ENCODE assay signal across 19 mouse cellular contexts in the genomic region with DNA sequence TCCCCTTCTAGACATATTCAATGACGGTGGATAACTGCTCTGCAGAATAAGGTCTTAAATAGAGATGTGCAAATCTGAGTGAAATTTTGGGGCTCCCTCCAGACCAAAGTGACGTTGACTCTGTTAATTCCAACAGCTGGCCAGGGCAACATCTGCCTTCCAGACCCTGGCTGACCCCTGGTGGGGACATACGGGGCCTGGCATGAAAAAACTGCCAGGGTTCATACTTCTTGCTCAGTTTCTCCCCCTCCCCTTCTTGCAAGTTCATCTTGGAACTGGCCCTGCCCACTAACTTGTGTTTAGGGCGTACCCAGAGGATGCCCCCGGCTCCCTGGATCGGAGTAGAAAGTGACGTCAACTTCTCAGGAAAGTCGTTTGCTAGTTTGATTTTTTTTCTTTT.
"Had no signal": no experiment of that assay in that cellular context is flagged by ENCODE, and none has a peak within 500 bp of the region (broad histone marks: within the 10 kb centered on the region; RNA-seq: fewer than 3 reads in every experiment).

No protein-coding gene starts in this region.

- H3K27ac ChIP-seq: kidney, embryonic 15.5 days; limb, embryonic 12.5 days; limb, embryonic 15.5 days; liver, embryonic 12.5 days; liver, embryonic 15.5 days; macrophage; midbrain, embryonic 12.5 days; midbrain, embryonic 15.5 days; neural tube, embryonic 12.5 days; neural tube, embryonic 15.5 days had no signal

- ATAC-seq: inflammation-experienced regulatory T-cells, adult 6 months; liver, embryonic 12.5 days; midbrain, embryonic 15.5 days had no signal

- H3K4me2 ChIP-seq: kidney, embryonic 15.5 days; limb, embryonic 12.5 days; limb, embryonic 15.5 days; liver, embryonic 12.5 days; liver, embryonic 15.5 days; midbrain, embryonic 12.5 days; midbrain, embryonic 15.5 days; neural tube, embryonic 12.5 days; neural tube, embryonic 15.5 days had no signal

- H3K4me3 ChIP-seq: kidney, embryonic 15.5 days; limb, embryonic 12.5 days; limb, embryonic 15.5 days; liver, embryonic 12.5 days; liver, embryonic 15.5 days; midbrain, embryonic 12.5 days; midbrain, embryonic 15.5 days; neural tube, embryonic 12.5 days; neural tube, embryonic 15.5 days had no signal

- DNase-seq: kidney, adult 11 months; kidney, adult 8-10 months; kidney, postnatal 25 days; left cerebral cortex, postnatal 4 days; lung, adult 2 months; right cerebral cortex, adult 18-20 months; right cerebral cortex, postnatal 14 days; thymus, postnatal 25 days had no signal

- H3K9ac ChIP-seq: kidney, embryonic 15.5 days; limb, embryonic 12.5 days; limb, embryonic 15.5 days; liver, embryonic 12.5 days; liver, embryonic 15.5 days; midbrain, embryonic 12.5 days; midbrain, embryonic 15.5 days; neural tube, embryonic 12.5 days; neural tube, embryonic 15.5 days had no signal

- H3K36me3 ChIP-seq: kidney, embryonic 15.5 days; limb, embryonic 15.5 days; liver, embryonic 15.5 days; midbrain, embryonic 12.5 days; midbrain, embryonic 15.5 days; neural tube, embryonic 12.5 days; neural tube, embryonic 15.5 days had no signal

- H3K27me3 ChIP-seq: kidney, embryonic 15.5 days; limb, embryonic 12.5 days; limb, embryonic 15.5 days; midbrain, embryonic 15.5 days; neural tube, embryonic 12.5 days; neural tube, embryonic 15.5 days had no signal

- H3K9me3 ChIP-seq: kidney, embryonic 15.5 days; limb, embryonic 15.5 days; midbrain, embryonic 15.5 days; neural tube, embryonic 12.5 days; neural tube, embryonic 15.5 days had no signal
